In the genomic region with DNA sequence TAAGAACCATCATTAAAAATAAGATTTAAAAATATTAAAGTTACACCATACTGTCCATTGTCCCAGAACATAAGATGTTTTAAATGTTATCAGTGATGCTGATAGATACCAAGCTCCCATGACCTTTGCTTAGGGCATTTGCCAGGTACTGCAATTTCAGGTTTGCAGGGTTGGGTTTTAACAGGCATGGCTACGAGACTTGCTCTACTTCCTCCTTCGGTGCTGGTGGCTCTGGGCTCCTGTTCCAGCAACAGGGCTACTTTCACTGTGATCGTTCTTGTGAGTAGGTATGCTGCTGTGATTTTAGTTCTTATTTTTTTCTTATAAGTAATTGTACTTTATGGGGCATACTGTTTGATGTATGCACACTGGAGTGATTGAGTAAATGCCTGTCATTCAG, we compare ENCODE assay signal across 23 mouse cellular contexts. TPM values are rescaled to one million over a fixed set of nuclear protein-coding genes. Genes with fewer than 3 reads are reported as not detected.
DNase-seq lines count a peak whose midpoint lies in the region; ATAC-seq lines count a peak whose summit lies in the region.
"Had no signal": no experiment of that assay in that cellular context is flagged by ENCODE, and none has a peak within 500 bp of the region (broad histone marks: within the 10 kb centered on the region; RNA-seq: fewer than 3 reads in every experiment).

No protein-coding gene starts in this region.

- H3K9me3 ChIP-seq in neural tube, embryonic 15.5 days (replicated peaks) = no peaks in the 10 kb centered on the region
- H3K9me3 ChIP-seq in hindbrain, embryonic 12.5 days (replicated peaks) = no peaks in the 10 kb centered on the region
- H3K9me3 ChIP-seq: embryonic facial prominence, embryonic 13.5 days; embryonic facial prominence, embryonic 15.5 days; forebrain, embryonic 10.5 days; forebrain, embryonic 12.5 days had no signal

- H3K9ac ChIP-seq in neural tube, embryonic 15.5 days (replicated peaks) = no peak overlapping the region
- no peak overlapping the region for H3K9ac ChIP-seq in hindbrain, embryonic 12.5 days
- H3K9ac ChIP-seq: embryonic facial prominence, embryonic 15.5 days; forebrain, embryonic 12.5 days had no signal

- ATAC-seq in neural tube, embryonic 15.5 days (ENCODE audit: low FRiP score) = no peak
- ATAC-seq in granulocyte monocyte progenitor cell, adult 5-6 weeks (replicated peaks; ENCODE audit: poor library complexity, severe bottlenecking) = peak; percentile 71
- 0 out of 2 replicates have a peak, but pooled peaks have one; percentile 52 for ATAC-seq in megakaryocyte progenitor cell, adult 5-6 weeks (replicated peaks; ENCODE audit: poor library complexity)
- ATAC-seq in hindbrain, embryonic 12.5 days (ENCODE audit: low FRiP score) = no peak
- ATAC-seq: forebrain, embryonic 14.5 days; forebrain, embryonic 16.5 days had no signal

- 79% methylated on average over 3 of the region's 3 CpGs for WGBS in neural tube, embryonic 15.5 days
- 94% methylated on average over 3 of the region's 3 CpGs for WGBS in hindbrain, embryonic 12.5 days

- DNase-seq in neural tube, embryonic 10.5 days (ENCODE audit: extremely low spot score, low spot score) = no peak
- DNase-seq in spleen, postnatal 14 days (ENCODE audit: low spot score in 2 of 2) = no peak
- DNase-seq in adrenal gland, adult 2 months = no peak
- DNase-seq: adrenal gland, adult 8-10 months; adrenal gland, postnatal 14 days; adrenal gland, postnatal 36 days; cerebellum, adult 11-12 months; cerebellum, adult 2 months; cerebellum, adult 9-10 months; cerebellum, postnatal 10 days; cerebellum, postnatal 25 days; embryo, embryonic 11 days had no signal

- H3K27me3 ChIP-seq in neural tube, embryonic 15.5 days (replicated peaks) = no peaks in the 10 kb centered on the region
- H3K27me3 ChIP-seq in hindbrain, embryonic 12.5 days = no peaks in the 10 kb centered on the region
- H3K27me3 ChIP-seq: embryonic facial prominence, embryonic 13.5 days; embryonic facial prominence, embryonic 15.5 days; forebrain, embryonic 12.5 days had no signal

- peaks cover 40% of the 10 kb centered on the region for H3K4me1 ChIP-seq in neural tube, embryonic 15.5 days
- H3K4me1 ChIP-seq in hindbrain, embryonic 12.5 days = peaks cover 13% of the 10 kb centered on the region

- H3K36me3 ChIP-seq in neural tube, embryonic 15.5 days = no peaks in the 10 kb centered on the region
- no peaks in the 10 kb centered on the region for H3K36me3 ChIP-seq in hindbrain, embryonic 12.5 days
- H3K36me3 ChIP-seq: embryonic facial prominence, embryonic 15.5 days had no signal

- 0 out of 2 replicates have a peak overlapping the region, but pooled peaks have one; percentile 6 for H3K27ac ChIP-seq in neural tube, embryonic 15.5 days (replicated peaks)
- H3K27ac ChIP-seq in hindbrain, embryonic 12.5 days = no peak overlapping the region
- H3K27ac ChIP-seq: embryonic facial prominence, embryonic 13.5 days; embryonic facial prominence, embryonic 15.5 days; forebrain, embryonic 10.5 days; forebrain, embryonic 12.5 days had no signal

- H3K4me3 ChIP-seq in neural tube, embryonic 15.5 days (replicated peaks) = no peak overlapping the region
- no peak overlapping the region for H3K4me3 ChIP-seq in hindbrain, embryonic 12.5 days
- H3K4me3 ChIP-seq: embryonic facial prominence, embryonic 13.5 days; embryonic facial prominence, embryonic 15.5 days; erythroblast, embryonic 14.5 days; forebrain, embryonic 10.5 days; forebrain, embryonic 12.5 days had no signal

- H3K4me2 ChIP-seq in neural tube, embryonic 15.5 days = no peak overlapping the region
- no peak overlapping the region for H3K4me2 ChIP-seq in hindbrain, embryonic 12.5 days (replicated peaks)
- H3K4me2 ChIP-seq: embryonic facial prominence, embryonic 13.5 days; embryonic facial prominence, embryonic 15.5 days; forebrain, embryonic 12.5 days had no signal

RNA-seq across cellular contexts. Expression of a gene that starts 26.4 kb away (rescaled TPM):
- 10.4 and 11.7 TPM in 2 replicates for polyA plus RNA-seq in neural tube, embryonic 15.5 days (2015; fragmentation: Nextera tagmentation; extraction: Ambion mirVana)
- total RNA-seq in granulocyte monocyte progenitor cell, adult 5-6 weeks (2014; fragmentation: Nextera tagmentation) = 23.8 and 33.0 TPM in 2 replicates
- 13.7 and 20.9 TPM in 2 replicates for total RNA-seq in granulocyte monocyte progenitor cell, adult 5-6 weeks (2017)
- 14.0 and 16.1 TPM in 2 replicates for total RNA-seq in megakaryocyte progenitor cell, adult 5-6 weeks (2015)
- 13.2 and 17.8 TPM in 2 replicates for total RNA-seq in megakaryocyte progenitor cell, adult 5-6 weeks (2017)
- polyA plus RNA-seq in hindbrain, embryonic 12.5 days (2016; fragmentation: Nextera tagmentation; extraction: Ambion mirVana) = 17.4 and 18.3 TPM in 2 replicates
- 10 to 100 TPM; 43.7 to 47.7 TPM for total RNA-seq in adrenal gland, adult 2 months (2021)
- polyA plus RNA-seq in adrenal gland, adult 2 months (2012; rRNA removed) = 37.7 and 45.2 TPM in 2 replicates

Comparison
In these comparisons a context has a peak if more than half of its experiments do, and no peak if none do; other contexts are left out.
1. ATAC-seq: peak in granulocyte monocyte progenitor cell, adult 5-6 weeks (single experiment) and megakaryocyte progenitor cell, adult 5-6 weeks (single experiment); none in neural tube, embryonic 15.5 days (single experiment) and hindbrain, embryonic 12.5 days (single experiment).